Mouse (Mus musculus): ENCODE measurements around the gene Gse1. TPM values are rescaled to one million over a fixed set of nuclear protein-coding genes. Genes with fewer than 3 reads are reported as not detected.

The Gse1 gene
- polyA plus RNA-seq, 1 experiment, result 57.1 TPM

GRCm38 (mm10) chr8:120487377-120487728, 259.1 kb downstream of the Gse1 start:
- DNase-seq (ENCODE audit: extremely low spot score in 1 of 2, low spot score in 1 of 2), result no peak

- DNase-seq (ENCODE audit: extremely low spot score in 1 of 2, low spot score in 1 of 2), result peak in 1 of 2 experiments; percentile 68
Observed at GRCm38 (mm10) chr8:120487729-120488510, 259.7 kb downstream of the Gse1 start.

GRCm38 (mm10) chr8:120488636-120489131, 260.4 kb downstream of the Gse1 start:
- no peak for DNase-seq (ENCODE audit: extremely low spot score in 1 of 2, low spot score in 1 of 2)

DNA sequence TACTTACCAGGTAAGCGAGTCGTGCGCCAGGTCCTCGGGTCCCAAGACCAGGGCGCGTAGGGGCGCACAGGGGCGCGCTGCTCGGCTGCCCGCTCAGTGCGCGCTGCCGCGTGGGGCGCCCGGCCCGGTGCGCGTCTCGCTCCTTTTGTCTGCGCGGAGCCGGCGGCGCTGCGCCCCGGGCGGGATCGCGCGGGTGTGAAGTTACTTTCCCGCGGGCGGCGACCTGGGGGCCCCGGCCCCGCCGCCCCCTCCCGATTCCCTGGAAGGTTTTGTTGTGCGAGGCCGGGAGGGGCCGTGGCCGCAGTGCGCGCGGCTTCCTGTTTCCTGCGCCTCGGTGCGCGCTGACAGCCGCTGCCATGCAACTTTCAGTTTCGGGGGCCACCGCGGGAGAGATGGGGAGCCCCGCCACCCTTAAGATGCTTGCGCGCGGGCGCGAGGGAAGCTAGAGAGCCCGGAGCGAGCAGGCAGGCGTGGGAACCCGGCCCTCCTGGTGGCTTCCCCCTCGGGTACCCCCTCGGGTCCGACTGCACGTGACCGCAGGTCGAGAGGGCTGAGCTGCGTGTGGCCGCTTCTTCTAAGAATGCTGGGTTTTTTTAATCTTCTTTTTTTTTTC, 261.0 kb downstream of the Gse1 start:
- DNase-seq (ENCODE audit: extremely low spot score in 1 of 2, low spot score in 1 of 2), result peak in 1 of 2 experiments; percentile 48

DNA sequence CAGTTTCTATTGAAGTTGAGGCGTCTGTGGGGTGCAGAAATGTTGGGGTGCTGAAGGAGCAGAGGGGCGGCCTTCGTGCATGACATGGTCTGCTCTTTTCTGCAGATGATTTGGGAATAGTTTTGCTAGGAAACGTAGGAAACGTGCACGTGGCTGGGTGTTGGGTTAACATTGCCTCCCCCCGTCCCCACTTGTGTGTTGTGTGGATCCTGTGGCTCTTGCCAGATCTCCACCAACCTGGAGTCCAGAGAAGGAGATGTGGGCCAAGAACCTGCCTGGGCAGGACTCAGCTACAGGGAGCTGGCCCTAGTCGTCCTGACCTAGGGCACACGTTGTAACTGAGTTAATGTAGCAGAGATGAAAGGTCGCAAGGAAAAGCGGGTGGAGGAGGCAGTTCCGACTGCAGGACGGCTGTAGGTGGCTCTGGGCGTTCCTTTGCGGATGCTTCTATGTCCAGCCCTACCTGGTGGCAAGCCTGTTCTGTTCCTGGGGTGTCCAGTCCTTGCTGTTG, 261.6 kb downstream of the Gse1 start:
- DNase-seq (ENCODE audit: extremely low spot score in 1 of 2, low spot score in 1 of 2), result no peak

DNA sequence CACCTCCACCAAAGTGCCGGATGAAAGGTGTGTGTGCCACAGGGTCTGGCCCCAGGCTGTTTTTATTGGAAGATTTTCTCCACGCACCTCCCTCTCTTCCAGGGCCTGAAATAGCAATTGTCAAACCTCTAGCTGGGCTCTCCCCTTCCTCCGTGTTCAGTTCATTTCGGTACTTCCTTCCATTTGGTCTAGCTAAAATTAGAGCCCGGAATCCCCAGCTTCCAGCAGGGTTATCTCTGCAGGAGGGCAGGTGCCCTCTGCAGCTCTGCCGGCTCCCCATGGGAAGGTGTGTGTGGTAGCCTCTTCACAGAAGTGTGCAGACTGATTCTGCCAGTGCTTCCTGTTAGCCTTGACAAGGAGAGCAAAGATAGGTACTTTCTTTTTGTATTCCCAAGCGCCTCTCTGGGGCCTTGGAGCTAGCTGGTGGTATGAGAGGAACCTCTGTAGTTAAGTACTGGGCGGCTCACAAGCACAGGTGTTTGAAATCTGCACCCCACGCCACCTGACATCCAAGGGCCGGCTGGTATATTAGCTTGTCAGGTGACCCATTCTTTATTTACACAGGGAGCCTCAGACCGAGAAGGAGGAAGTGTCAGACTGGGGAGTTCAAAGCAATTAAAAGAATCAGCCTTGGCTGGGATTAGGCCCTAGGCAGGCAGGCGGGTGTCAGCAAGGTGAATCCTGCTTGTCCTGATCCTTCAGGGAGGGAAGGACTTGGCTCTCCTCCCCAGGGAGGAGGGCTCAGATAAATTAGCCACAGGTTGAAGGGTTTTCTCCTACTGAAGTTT, 262.3 kb downstream of the Gse1 start:
- no peak for DNase-seq (ENCODE audit: extremely low spot score in 1 of 2, low spot score in 1 of 2)

DNA sequence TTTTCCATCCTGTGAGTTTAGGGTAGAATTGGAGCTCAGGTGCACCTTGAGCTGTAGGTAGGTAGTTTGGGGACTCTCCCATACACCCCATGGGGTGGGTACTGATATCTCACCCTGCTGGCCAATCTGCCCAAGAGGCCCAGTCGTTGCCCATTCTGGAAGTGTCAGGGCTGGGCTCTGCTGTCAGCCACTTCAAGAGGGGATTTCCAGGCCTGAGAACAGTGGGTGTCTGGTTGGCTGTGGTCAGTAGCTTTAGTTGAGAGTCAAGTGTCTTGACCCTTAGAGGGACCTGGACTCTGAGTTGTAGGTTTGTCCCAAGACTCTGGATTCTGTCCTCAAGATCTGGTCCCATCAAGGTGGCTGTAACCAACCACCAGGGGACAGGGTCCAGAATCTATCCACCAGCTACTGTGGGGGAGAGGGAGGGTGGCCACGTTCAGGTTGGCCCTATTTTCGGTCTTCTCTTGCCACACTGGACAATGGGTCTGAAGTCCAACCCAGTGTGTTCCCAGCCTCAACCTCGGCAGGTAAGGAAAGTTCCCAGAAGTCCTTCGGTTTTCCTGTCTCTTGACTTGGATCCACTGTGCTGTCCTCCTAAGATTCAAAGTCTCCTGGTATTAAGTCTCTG, 263.0 kb downstream of the Gse1 start:
- DNase-seq (ENCODE audit: extremely low spot score in 1 of 2, low spot score in 1 of 2), result no peak

DNA sequence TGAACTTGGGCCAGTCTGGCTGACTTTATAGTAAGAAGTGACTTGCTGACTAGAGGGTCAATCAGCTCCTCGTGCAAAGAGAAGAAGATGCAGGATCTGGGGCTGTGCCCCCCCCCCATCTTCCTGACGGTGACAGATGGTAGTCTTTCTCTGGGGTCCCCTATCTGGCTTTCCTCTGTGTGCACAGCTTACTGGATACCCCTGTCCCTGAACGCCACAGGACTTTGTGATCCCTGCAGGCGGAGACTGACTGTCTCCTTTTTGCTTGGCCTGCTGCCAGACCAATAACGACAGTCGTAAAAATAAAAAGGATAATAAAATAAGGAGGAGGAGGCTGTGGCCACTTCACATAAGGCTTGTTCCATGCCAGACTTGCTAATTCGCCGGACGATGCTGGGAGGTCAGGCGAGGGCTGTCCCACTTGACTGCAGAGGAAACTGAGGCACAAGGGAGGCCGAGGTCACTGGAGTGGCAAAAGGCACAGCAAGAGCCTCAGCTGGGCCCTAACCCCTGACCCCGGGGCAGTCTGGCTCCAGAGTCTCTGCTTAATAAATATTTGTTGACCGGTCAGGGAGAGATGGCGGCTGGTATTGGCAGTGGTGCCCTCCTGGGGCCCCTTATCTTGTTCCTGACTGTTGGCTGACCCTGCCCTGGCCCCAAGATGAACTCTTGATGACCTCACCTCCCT, 264.1 kb downstream of the Gse1 start:
- DNase-seq (ENCODE audit: extremely low spot score in 1 of 2, low spot score in 1 of 2), result no peak

DNA sequence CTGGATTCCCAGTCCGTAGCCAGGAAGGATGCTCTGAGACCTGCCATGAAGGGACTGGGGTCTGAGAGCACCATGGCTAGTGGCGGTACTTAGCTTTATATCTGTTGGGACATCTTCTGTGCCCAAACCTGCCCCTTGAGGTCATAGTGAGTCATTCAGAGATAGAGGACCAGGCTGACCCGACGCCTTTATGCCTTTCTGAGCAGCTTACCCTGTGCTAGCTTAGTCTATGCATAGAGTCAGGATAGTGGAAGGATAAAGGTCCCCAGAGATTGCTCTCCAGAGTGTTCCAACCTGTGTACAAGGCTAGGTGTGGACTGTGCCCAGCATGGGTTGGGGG, 264.6 kb downstream of the Gse1 start:
- DNase-seq (ENCODE audit: extremely low spot score in 1 of 2, low spot score in 1 of 2), result no peak

GRCm38 (mm10) chr8:120493508-120494464, 265.5 kb downstream of the Gse1 start:
- DNase-seq (ENCODE audit: extremely low spot score in 1 of 2, low spot score in 1 of 2), result no peak

GRCm38 (mm10) chr8:120494903-120495302, 266.6 kb downstream of the Gse1 start:
- no peak for DNase-seq (ENCODE audit: extremely low spot score in 1 of 2, low spot score in 1 of 2)

- DNase-seq (ENCODE audit: extremely low spot score in 1 of 2, low spot score in 1 of 2), result no peak
Observed at GRCm38 (mm10) chr8:120495461-120495860, 267.2 kb downstream of the Gse1 start.

GRCm38 (mm10) chr8:120496478-120496877, 268.2 kb downstream of the Gse1 start:
- DNase-seq (ENCODE audit: extremely low spot score in 1 of 2, low spot score in 1 of 2), result no peak

DNA sequence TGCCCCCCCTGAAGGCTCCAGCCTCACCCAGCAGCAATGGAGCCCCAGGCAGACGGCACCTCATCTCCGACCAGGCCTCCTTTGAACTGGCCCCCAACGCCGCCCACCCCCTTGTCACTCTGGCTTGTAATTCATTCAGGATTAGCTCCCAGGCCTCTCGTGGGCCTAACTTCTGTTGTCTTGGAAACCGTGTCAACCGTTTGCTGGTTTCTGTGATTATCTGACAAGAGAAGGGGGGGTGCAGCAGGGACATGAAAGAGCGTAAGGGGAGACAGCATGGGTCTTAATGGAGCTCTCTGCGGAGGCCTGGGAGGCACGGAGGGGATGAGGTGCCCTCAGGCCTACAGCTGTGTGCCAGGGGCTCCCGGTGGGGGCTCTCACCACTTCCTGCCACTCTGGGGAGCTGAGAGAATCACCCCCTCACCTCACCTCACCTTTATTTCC, 269.3 kb downstream of the Gse1 start:
- no peak for DNase-seq (ENCODE audit: extremely low spot score in 1 of 2, low spot score in 1 of 2)

- DNase-seq (ENCODE audit: extremely low spot score in 1 of 2, low spot score in 1 of 2), result no peak
Observed at GRCm38 (mm10) chr8:120498349-120498831, 270.1 kb downstream of the Gse1 start.

DNA sequence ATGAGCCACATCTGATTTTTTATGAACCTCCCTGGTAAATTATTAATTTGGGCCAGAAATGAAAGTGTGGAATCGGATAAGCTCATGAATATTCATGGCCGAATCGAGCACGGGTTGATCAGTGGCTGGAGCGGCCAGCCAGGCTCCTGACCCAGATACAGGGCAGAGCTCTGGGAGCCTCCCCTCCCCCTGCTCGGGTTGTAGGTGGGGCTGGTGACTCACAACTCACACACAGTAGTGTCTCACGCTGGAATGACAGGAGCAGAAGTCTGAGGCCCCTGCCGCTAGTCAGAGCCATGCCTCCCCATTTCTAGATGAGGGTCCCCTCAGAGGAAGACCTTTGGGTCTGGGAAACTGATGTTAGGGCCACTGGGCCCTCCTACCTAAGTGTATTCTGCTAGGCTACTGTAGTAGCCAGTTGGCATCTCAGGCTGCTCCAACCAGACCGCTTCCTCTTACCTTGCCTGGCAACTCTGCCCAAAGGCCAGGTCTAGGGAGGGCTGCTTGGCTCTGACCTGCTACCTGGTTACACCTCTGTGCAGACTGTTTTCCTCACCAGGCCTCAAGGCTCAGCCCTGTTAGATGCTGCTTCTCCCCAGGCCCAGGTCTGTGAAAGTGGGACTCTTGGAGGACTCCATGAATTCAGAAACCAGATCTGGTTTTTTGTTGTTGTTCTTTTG, 270.8 kb downstream of the Gse1 start:
- DNase-seq (ENCODE audit: extremely low spot score in 1 of 2, low spot score in 1 of 2), result peak; percentile 34 to 73

DNA sequence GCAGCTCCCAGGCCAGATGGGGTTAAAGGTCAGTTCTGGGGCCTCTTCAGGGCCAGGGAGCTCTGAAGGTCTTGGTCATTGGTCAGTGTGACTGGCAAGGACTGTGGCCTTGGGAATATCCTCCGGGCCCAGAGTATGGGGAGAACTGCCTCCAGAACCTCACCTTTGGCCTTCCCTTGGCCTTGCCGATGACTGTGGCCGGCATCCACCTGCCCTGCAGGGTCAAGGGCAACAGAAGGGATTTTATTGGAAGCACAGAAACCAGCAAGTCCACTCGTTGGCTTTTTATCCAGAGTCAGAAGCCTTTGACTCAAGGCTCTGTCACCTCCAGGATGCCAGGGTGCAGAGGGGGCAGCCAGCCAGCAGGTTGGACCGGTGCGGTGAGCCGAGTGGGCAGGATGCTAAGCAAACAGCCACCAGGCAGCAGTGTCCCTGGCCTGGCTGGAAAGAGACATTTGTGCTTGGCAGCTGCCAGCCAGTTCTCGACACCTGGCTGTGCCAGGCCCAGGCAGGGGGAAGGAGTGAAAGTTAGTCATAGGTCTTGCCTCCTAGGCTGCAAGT, 272.5 kb downstream of the Gse1 start:
- no peak for DNase-seq (ENCODE audit: extremely low spot score in 1 of 2, low spot score in 1 of 2)

DNA sequence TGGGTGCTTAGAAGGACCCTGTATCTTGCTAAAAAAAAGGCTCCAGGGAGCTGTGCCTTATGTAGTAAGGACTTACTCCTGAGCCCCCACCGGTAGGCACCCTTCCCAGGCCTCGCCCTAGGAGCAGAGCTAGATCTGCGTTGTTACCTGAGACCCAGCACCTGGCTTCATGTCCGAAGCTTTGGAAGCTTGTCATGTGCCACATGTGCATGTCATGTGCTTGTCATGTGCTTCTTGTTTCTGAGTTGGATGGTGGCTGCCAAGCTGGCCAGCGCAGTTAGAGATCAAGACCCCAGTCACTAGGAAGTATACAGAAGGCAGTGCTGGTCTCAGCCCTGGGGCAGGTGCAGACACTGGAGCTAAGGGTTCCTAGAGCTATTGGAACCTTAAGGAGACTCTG, 273.2 kb downstream of the Gse1 start:
- no peak for DNase-seq (ENCODE audit: extremely low spot score in 1 of 2, low spot score in 1 of 2)

Data from frontal cortex, adult 2 months (tissue).